Mouse (Mus musculus) left cerebral cortex, postnatal 4 days (tissue): ENCODE results near the gene Pnpla2. TPM values are rescaled to one million over a fixed set of nuclear protein-coding genes. Genes with fewer than 3 reads are reported as not detected.
"Not testable (repeated sequence)": the region's sequence is repeated elsewhere in the genome, so short reads cannot be mapped to it uniquely, and the experiment has no call there.

Experiments
- DNase-seq: peaks from one replicate; pipeline ENCODE4 v3.0.0-alpha.2; 2022
- intact Hi-C: fragments of 180-260 bp; cut with DNase I; formaldehyde crosslinking; loops from one replicate; pipeline ENCODE4 v1.15.1; 2025
- total RNA-seq, 2 experiments: library from RNA; stranded (reverse); gene quantifications; 2 replicates each; pipeline ENCODE4 v1.2.3; 2021

The Pnpla2 gene
- 10 to 100 TPM; 13.9 to 16.0 TPM for total RNA-seq

DNA sequence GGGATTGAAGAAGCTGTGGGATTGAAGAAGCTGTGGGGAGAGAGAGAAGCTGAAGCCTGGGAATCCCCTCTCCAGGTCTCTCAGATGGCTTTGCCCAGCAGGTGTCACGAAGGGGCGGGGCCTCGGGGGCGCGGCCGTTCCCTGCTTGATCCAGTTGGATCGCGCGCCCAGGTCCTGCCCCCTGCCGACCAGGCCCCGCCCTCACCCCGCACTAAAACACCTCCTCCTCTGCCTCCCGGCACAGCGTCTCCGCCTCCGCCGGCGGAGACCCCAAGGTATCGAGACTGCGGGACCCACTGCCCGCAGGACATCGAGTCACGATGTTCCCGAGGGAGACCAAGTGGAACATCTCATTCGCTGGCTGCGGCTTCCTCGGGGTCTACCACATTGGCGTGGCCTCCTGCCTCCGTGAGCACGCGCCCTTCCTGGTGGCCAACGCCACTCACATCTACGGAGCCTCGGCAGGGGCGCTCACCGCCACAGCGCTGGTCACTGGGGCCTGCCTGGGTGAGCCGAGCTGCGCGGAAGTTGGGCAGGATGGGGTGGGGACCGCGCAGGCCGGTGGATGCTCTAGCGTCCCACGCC, at the start of gene Pnpla2:
TSS of gene Pnpla2 (plus strand) at position 232 of the 585 bp plus-strand sequence.
- intact Hi-C loops = no loop called here
- DNase-seq = peak; percentile 94

DNA sequence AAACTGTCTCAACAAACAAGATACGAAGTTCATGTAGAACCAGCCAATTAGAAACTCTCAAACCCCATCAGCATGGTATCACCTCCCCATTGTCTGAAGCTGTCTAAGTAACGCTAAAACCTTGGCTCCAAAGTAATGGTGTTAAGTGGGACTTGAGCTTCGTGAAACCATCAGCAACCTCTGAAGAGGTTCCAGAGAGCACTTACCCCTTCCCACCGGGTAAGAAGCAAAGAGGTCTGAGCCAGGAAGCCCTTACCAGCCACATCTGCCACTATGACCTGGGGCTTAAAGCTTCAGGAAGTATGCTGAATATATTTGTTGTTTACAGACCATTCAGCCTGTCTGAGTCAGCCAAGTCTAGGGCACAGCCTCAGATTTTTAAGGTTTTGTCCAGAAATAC, 49.5 kb upstream of the Pnpla2 start:
- DNase-seq = no peak
- intact Hi-C loops = no loop called here

DNA sequence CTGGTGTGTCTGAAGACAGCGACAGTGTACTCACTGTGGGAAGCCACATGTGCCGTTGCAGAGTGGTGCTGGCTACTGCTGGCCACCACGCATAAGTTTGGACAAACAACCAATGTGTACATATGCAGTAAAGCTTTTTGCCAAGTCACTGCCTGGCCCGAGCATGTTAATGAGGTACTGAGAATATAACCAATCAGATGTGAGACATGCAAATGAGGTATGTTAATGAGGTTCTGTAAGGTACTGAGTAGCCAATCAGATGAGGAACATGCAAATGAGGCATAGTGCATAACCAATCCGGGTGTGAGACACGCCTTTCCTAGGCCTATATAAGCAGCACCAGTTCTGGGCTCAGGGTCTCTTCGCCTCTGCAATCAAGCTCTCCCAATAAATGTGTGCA, 47.3 kb upstream of the Pnpla2 start:
- DNase-seq, intact Hi-C loops: not testable (repeated sequence)

DNA sequence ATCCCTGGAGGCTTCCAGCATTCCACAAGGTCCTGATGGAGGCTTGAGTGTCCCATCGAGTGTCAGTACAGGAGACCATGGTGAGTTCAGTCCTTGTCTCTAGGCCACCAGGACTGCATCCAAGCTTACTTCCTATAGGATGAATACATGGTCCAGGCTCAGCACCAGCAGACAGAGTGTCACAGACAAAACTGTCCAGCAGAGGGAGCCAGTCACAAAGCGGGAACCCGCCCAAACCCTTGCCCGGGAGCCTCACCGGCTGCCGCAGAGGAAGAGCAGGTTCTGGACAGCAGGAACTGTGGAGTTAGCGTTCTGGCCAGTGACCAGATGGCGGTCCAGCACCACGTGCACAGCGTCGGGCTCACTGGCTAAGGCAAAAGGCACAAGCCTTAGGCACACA, 46.2 kb upstream of the Pnpla2 start:
- intact Hi-C loops = no loop called here
- peak; percentile 93 for DNase-seq

DNA sequence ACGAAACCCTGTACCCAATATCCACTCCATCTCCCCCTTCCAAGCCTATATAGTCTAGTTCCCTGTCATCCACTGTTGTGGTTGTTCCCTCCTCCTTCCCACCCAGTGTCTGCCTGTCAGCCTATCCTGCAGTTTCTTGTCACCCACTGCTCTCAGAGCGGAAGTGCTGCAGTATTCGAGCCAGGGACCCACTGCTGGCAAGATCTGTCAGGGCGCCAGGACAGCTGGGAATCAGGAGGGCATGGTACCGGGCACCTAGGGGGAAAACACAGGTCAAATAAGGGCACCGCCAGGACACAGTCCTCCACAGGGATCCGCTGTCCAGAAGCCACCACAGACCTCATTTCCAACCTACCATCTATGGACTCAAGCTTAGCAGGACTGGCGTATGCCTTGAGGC, 44.4 kb upstream of the Pnpla2 start:
- no peak for DNase-seq
- intact Hi-C loops = no loop called here

DNA sequence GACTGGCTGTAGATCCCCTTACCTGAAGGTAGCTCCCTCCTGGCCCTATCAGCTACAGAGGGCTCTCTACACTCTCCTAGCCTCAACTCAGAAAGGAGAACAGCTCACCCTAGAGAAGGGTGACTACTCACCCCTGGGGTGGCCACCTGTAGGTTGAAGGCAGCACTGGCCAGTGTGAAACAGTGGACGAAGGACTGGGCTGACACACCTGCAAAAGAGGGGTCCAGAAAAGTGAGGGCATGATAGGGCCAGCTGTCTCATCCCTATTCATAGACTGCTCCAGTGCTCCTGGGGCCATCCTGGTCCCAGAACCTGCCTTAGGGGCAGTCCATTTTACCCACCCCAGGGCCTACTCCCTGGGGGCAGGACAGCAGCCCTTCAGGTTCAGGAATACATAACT, 43.3 kb upstream of the Pnpla2 start:
- DNase-seq = no peak
- intact Hi-C loops = no loop called here

DNA sequence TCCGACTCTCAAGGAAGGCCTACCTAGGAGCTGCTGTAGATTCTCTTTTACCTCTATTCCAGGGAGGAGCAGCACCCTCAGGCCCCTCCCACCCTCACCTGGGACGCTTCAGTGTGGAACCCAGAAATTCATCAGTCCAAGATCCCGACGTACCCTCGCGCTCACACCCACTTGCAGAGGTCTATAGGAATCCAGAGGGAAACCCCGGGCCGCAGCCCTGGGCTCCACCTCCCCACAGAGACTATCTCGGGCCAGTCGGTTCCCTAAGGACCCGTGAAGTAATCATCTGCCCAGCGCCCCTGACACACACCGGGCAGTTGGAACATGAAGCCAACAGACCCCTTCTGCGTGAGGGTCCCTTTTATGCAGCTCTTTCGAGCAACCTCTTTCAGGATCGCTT, 41.7 kb upstream of the Pnpla2 start:
- intact Hi-C loops = no loop called here
- no peak for DNase-seq

DNA sequence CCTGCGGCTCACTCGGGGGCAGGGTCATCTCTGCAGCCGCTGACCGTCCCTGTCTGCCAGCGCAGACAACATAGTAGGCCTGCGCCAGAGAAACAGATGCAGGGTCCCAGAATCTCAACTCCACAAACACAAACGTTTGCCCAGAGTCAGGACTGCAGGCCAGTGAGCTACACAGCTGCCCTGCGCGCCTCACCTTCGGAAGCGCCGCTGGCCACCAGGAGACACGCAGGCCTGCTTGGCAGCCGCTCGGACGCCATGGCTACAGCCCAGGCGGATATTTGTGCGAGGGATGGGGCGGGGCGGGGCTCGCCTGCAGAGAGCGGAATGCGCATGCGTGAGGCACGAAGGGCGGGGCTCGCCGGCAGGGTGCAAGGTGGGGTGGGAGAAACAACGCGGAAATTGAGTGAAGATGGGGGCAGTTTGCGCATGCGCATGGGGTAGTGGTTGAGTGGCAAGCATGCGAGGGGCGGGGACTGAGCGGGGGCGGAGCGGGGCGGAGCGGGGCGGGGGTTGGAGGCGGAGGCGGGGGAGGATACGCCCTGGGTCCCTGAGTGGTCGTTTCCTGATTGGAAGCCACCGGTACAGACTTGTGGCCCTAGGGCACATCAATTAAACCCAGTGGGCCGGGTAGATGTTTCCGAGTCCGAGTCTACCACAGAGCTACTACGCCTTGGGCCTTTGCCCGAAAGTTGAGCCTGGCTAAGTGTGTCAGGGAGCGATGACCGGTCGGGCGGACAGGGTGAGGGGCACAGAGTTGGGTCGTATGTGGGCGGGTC, 41.0 kb upstream of the Pnpla2 start, which contains the start of gene Gatd1:
TSS of gene Gatd1 (minus strand) at position 328 of the 776 bp plus-strand sequence.
- peak; percentile 100 for DNase-seq
- intact Hi-C loops = no loop called here

DNA sequence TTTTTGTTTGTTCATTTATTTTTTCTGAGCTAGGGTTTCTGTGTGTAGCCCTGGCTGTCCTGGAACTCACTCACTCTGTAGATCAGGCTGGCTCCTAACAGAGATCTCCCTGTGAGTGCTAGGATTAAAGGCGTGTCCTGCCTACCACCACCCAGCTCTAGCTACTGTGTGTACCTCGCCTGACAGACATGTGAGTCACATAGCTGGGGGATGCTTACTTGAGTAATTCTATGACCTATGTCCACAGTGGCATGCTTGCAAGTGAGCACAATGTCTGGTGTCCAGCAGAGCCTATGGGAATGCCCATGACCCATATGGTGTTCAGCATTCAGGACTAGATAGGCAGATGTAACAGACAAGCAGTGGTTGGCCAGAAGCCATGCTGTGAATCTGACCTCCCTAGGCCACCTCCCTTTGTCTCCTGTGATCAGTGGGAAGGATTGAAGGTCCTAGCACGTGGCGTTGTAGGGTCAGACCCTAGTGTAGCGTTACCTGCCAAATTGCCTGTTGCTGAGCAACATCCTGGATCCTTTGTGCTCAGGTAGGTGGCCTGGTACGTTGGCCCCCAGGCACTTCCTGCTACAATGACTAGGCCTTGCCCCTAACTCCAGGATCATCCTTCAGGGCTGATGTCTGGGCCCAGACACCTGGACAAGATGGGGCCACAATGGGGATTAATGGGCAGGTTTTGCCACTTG, 38.7 kb upstream of the Pnpla2 start:
- no peak for DNase-seq
- intact Hi-C loops = no loop called here

DNA sequence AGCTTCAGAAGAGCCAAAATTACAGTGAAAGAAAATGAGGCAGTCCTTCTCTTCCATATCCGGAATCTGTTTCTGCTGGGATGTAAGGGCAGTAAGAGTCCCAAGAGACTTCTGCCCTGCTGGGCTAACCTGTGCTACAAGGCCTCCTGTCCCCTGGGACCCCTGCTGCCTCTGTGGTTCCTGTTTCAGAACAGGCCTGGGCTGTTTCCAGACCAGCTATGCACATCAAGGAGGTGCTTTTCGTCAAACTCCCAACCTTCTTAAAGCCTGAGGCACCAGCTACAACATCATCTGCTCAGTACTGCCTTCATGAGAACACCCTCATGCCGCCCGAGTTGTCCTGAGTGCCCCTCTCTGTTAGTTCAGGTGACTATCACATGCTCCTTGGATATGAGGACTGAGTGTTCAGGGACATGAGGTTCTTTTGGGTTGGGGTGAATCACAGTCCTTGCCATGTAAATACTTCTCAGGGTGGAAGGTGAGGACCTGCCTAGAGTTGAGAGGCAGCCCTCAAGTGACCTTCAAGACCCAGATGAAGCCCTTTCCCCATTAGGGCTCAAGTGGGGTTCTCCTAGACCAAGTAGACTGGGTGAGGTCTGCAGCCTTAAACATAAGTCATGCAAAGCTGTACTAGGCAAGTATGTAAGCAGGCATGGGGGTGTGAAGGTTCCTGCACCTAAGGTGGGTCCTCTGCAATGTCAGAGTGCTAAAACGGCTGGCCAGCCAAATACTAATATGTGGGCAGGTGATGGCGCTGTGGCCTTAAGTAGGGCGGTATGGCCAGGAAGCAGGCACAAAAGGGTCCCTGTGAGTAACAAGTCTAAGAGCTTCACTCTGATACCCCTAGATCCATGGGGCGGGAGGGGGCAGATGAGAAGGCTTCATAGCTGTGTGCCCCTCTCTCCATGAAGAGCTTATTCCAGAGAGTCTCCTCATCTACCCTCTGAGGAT, 37.0 kb upstream of the Pnpla2 start:
- DNase-seq = no peak
- intact Hi-C loops = no loop called here

DNA sequence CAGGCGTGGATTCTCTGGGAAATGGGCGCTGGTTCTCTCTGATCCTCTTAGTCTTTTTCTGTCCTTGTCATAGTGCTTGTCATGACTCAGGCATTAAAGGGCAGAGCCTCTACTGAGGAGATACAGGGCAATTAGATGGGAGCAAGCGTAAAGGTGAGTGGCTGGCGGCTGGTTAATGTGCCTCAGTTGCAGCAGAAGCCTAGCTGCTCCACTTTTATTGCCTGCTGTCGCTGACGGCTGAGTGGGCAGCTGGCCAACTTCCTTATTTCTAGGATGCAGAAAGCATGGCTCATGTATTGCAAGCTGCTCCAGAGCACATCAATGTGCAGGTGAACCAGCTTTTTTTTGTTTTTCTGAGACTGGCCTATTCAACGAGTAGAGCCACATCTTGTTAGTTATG, 36.0 kb upstream of the Pnpla2 start:
- DNase-seq = no peak

DNA sequence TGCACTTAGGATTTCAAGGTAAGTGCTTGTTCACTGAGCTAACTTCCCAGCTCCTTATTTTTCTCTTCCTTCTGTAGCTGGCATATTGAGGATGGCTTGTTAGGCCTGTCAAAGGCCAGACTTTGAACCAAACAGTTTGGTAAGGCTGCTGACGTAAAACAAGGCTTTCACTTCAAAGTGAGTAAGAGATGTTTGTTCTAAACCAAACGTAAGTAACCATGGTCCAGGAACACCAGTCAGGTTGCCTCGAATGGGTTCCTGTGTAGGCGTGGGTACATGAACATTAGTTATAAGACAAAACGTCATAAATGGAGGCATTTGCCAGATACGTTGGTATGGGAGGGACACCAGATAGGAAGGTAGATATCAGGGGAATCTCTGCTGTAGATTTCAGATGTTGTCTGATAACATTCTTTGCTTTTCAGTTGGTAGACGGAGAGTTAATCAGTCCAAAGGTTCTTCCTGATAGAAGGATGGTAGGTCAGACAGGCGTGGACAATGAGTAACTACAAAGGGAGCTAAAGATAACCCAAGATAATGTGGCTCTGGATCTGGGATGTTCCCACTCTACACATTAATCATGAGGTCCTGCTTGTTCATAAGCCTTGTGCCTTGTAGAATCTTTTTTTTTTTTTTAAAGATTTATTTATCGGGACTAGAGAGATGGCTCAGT, 34.8 kb upstream of the Pnpla2 start:
- no peak for DNase-seq
- intact Hi-C loops = no loop called here

More for the DNA sequence above, 36.0 kb upstream of the Pnpla2 start:
- intact Hi-C loops = no loop called here

DNA sequence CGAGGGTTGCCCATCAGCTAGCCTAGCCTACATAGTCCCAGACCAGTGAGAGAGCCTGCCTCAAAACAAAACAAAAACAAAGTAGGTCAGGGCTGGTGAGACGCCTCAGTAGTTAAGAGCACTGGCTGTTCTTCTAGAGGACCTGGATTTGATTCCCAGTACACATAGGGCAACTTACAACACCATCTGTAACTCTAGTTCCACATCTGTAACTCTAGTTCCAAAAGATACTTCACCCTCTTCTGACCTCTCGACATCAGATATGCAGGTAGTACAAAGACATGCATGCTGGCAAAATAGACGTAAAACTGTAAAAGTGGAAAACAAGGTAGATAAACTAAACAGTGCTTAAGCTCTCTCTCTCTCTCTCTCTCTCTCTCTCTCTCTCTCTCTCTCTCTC, 31.2 kb upstream of the Pnpla2 start:
- intact Hi-C loops = no loop called here
- no peak for DNase-seq

DNA sequence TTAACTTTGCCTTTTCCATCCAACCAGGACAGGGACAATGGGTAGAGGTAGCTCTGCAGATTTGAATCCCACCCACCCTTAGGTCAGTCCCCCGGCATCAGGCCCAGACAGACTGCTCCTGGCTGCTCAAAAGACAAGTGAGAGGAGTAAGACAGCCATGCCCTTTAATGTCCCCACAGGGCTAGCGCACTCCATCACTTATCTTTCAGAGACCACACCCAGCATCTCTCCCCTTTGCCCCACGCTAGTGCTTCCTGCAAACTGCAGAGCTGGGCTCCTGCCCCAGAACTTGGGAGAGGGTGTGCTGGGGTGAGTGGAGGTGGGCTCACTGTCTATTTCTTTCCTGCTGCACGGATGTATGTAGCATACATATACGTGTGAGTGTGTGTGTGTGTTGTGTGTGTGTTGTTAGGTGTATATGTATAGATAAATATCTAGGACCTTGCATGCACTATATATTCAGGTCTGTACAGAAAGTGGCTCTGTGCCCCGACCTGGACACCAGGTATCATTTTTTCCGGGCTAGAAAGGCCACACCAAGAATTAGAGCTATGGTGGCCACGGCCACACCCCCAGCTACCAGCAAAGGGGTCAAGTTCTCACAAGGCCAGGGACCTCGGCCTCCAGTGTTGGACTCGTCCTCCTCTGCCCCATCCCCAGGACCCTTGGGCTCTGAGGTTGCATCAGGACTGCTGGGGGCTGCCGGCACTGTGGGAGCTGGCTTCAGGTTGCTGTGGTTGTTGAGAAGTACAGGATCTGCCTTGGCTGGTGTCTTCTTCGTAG, 27.9 kb upstream of the Pnpla2 start:
- no peak for DNase-seq
- intact Hi-C loops = no loop called here

DNA sequence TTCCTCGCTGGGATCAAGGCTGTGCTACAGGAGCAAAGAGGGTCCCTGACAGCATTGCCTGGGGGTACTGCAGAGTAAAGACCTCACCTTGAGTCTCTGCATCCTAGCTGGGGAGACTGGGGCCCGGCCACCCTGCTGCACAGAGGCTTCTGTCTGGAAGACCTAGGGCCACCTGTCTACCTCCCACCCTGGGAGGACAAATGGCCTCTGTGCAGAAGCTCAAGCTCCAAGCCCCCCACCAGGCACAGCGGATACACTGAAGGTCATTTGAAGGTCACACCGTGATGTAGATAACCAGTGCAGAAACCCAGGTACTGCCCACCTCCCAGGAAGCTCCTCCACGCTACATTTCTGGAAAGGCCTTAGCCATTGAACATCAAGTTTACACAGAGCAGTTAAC, 26.3 kb upstream of the Pnpla2 start:
- no peak for DNase-seq
- intact Hi-C loops = no loop called here

DNA sequence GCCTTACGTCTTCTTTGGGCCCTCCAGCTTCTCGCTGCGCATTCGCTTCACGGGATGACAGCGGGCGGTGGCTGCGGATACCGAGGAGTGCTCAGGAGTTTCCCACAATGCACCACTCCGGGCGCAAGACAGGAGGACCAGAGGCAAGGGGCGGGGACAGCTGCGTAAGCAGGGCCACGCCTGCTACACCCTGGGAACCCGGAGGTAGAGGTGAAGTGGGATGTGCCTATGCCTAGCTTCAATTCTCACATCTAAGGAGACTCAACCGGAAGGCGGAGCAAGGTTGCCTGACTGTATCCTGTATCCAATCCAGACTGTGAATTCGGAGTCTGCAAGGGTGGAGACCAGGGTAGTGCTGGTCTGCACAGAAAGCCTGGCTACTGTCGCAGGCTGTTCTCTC, 25.7 kb upstream of the Pnpla2 start, which contains the start of gene Cend1:
TSS of gene Cend1 (minus strand) at position 182 of the 400 bp plus-strand sequence.
- DNase-seq = peak; percentile 65
- intact Hi-C loops = no loop called here

DNA sequence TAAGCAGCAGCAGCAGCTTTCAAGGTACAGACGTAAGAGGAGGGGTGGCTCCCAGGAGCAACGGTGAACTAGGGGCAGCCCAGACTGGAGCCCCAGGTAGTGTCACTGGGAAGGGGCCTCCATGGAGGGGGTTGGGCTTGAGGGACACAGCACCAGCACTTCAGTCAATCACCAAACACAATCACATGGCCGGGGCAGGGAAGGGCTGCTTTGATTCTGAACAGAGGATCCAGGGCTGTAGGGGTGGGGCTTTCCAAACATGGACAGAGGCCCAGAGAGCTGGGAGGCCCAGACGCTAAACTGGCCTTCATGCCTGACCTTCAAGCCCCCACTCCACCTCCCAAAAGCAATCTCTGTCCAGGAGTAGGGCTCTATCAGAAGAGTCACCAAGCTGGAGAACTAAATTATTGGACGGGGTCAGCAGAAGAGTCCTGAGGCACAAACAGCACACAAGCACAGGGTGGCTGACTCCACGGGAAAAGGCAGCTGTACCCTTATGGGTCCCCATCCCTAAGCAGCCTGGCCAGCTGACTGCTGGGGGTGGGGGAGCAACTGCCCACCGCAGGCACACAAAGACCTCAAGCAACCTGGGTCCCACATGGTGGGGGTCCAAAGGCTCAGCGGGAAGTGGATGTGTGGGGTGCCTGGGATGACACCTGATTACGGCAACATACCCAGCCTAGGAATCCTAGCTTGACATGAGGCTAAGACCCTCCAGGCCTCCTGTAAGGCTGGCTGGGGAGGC, 25.0 kb upstream of the Pnpla2 start:
- DNase-seq = no peak
- intact Hi-C loops = no loop called here

DNA sequence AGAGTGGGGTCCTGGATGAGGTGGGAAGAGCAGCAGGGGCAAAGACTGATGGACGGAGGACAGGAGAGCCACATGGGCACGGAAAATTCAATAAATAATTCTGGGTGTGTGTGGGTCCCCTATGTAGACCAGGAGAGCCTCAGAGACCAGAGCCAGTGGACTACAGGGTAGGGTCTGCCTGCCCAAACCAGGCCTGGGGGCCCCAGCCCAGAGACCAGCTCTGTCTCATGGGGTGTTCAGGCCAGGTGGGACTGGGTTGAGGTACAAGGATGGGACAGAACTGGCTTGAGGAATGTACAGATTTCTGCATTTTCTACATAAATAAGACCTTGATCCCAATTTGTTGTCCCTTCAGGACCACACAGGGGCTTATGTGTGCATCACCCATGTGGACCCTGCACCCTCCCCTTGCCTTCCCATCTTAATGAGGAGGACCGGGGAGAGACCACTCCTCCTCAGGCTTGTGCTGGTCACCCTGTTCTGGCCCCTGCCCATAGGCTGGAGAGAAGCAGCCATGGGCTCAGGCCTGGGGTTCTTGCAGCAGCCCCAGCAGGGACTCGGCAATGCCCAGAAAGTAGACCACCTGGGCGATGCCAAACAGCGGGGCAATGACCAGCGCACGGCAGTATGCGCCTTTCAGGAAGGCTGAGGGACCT, 24.3 kb upstream of the Pnpla2 start:
- intact Hi-C loops = no loop called here
- DNase-seq = no peak
